Mouse (Mus musculus) neural tube, postnatal 0 days (tissue): ENCODE measurements around the gene Bcas2. TPM values are rescaled to one million over a fixed set of nuclear protein-coding genes. Genes with fewer than 3 reads are reported as not detected.

Source experiments
- polyA plus RNA-seq: library from polyadenylated mRNA; unstranded; fragments of >200 nt; fragmentation: Nextera tagmentation; extraction: Ambion mirVana; gene quantifications from 2 replicates; pipeline ENCODE4 v1.2.1, GENCODE M21; 2015

The Bcas2 gene
- 168 TPM in 2 replicates for polyA plus RNA-seq

GRCm38 (mm10) chr3:103171505-103172267 lies at the start of gene Bcas2:
Bcas2 (plus strand) TSS chr3:103171655.

Other genes starting within 250 kb of the Bcas2 start
- gene Sycp1, start 235.6 kb upstream of the Bcas2 start, polyA plus RNA-seq: not detected in 2 replicates
- not detected in 2 replicates for gene Nr1h5, start 207.5 kb upstream of the Bcas2 start, polyA plus RNA-seq
- 47.1 and 54.4 TPM in 2 replicates for gene Sike1, start 175.9 kb upstream of the Bcas2 start, polyA plus RNA-seq
- gene Csde1, start 151.2 kb upstream of the Bcas2 start, polyA plus RNA-seq: 200 and 214 TPM in 2 replicates
- 53.1 and 56.2 TPM in 2 replicates for gene Nras, start 113.4 kb upstream of the Bcas2 start, polyA plus RNA-seq
- gene Ampd1, start 97.6 kb upstream of the Bcas2 start, polyA plus RNA-seq: 0.09 TPM in 1 of 2 replicates, not detected in the other
- 0.97 and 1.1 TPM in 2 replicates for gene Dennd2c, start 69.1 kb upstream of the Bcas2 start, polyA plus RNA-seq
- 14.9 and 17.7 TPM in 2 replicates for gene Trim33, start 107.6 kb downstream of the Bcas2 start, polyA plus RNA-seq